Mouse (Mus musculus): Measurements from ENCODE around the gene Foxa1.
A peak's percentile ranks its signal among the peaks of the same experiment; 100 is the strongest.

Foxa1 gene

DNA sequence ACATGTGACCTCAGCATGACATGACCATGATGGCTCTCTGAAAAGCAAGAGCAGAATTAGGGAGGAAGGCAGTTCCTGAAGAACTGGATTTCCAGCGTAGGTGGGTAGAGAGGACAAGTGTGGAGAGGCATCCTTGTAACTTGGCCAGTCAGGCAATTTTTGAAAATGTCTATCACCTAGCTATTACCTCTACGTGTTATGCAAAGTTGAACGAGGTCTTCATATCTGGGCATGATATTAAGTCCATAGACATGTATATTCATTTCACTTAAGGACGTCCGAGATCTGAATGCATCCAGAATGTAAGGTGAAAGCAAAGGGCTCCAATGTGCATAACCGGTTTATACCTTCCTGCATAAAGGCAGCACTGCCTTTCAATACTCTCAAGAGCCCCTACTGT lies 5.6 kb downstream of the Foxa1 start:
- no peak for DNase-seq (ENCODE audit: low spot score)

DNA sequence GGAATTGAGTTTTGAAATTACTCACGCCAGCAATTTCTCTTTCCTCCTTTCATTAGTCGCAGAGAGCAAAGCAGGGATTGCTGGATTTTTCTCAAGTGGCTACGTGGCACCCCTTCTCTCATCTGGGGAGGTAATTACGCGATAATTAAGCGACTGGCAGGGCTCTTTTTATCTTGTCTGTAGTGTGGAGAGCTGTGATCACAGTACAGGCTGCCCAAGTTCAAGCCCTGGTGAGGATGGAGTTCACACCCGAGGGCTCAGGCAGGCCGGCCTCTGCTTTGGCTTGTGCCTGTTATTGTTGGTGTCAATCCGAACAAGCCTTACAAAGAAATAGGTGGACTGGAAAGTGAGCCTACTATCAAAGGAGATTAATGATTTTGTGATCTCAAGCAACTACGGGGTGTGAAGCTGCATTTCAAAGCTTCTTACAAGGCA lies 7.1 kb downstream of the Foxa1 start:
- DNase-seq (ENCODE audit: low spot score): no peak

DNA sequence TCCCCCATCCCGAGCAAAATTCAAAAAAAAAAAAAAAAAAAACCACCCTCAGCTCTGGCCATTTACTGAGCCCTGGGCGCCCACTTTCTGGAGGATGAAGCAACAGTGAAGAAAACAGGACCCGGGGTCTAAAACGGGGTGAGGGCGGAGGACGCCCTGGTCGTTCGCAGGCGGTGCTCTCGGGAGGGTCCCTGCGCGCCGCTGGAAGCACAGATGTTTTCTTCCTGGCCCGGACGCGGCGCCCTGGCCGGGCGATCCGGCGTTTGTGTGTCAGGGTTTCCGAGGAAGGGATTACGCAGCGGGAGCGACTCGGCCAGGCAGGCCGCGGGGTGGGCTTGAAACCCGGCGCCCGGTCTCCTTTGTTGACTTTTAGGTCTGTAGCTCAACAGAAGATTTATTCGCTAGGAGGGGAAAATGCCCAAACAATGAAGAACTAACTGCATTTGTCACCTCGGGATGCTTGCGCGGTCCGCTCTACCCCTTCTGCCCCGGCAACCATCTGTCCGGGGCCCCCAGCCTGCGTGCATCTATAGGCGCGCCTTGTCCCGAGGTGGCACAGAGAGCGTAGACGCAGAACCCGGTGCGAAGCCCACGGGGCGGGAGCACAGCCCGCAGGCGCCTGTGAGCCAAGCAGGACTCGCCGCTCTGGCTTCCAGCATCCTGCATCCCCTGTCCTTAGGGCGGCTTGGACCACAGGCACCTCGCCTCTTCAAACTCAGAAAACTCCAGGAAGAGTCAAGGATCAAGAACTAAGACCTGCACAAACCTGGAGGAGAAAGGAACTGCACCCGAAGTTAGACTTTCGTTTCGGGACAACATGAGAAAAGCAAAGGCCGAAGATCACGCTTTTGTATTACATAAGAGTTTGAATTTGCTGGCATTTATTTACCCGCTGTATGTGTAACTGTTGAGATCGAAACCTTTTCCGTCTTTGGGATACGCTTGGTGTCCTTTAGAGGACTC lies 7.8 kb downstream of the Foxa1 start:
- DNase-seq (ENCODE audit: low spot score): peak; percentile 38

DNA sequence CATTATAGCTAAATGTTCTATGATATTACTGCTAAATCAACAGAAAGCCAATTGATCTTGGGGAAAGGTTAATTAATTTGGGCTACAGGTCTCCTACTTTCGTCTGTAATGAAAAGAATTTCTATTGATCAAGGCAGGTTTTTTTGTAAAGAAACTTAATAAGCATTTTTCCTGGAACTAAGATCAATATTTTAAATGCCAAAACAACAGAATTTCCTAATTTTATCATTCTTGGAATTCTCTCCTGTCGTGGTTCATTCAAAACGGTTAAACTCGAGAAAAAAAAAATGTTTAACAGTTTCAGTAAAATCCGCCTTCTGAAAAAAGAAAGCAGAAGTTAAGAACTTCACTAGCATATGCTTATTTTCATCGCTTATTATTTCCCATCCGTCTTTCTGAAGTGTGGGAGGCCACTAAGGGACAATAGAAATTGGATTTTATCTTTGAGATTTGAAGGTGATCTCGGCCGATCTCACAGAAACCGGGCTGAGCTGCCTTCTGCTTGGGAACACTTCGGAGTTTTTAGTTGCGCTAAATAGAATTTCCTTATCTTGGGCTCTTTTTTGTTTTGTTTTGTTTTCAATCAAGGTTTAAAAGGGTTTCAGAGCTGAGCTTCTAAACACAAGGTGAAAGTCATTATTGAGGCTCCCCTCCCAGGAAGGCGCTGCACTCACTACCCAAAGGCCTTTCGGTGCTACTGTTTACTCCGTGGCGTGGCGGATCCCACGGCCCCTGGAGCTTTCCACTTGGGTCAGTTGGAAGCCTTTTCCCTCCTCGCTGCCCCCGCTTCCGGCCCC lies 8.7 kb downstream of the Foxa1 start:
- DNase-seq (ENCODE audit: low spot score): no peak

DNA sequence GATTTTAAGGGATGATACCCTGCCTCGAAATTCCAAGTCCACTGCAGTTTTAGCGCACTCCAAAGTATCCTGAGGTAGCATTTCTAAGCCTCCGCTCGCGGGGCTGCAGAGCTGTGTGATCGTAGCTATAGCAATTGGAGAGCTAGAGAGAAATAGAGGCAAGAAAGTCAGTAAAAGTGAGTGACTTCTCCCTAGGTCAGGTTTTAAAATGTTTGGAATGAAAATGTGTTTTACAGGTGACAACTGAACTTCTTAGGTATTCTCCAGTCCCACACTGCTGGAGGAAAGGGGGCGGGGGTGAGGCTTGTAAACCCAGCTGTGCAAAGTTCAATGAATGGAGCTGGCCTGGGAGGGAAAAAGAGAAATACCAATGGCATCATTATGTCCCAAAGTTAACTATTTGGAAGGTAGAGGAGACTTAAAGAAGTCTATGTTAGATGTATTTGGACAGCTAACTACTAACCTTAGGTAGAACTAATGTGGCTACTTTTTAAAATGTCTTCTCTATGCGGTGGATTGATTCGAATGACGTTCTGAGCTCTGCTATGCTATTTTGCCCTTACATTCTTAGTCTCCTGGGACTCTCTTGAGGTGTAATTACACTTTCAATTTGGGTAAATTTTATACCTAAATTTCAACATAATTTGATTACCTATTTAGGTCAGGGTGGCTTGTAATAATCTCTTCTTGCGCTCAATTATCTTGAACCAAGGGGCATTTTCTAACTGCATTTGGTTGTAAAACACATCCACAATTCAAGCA lies 9.6 kb downstream of the Foxa1 start:
- no peak for DNase-seq (ENCODE audit: low spot score)

DNA sequence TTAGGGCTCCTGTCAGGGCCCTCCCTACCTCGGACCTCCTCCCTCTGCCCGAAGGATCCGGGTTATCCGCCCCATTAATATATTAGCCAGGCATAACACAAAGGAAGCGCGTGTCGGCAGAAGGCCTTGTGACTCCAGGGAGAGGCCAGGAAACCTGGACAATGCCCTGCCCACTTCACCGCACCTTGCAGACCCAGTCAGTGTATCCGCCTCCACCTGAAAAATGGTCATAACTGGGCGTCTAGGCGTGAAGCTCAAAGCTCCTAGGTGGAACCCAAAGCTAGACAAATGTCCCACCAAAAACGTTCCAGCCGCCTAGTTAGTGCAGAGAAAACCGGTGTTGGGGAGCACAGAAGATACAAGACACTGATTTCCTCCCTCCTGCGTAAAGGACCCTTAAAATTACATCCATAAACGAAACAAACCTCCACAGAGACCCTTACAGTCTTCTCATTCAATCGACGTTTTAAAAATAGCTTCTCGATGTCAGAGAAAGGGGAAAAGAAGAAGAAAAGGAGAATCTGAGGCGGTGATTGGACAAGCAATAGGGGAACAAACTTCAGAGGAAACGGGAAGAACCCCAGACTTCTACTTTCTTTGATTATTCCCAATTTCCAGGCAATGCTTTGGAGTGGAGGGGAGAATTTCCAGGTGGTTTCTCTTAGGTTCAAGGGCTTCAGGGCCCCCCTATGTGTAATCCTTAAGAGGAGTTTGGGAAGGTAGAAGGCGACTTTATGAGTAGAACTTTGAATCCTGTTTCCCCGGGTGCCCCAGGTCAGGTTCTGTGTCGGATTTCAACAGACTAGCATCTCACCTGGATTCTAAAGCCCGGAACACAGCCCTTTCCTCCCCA lies 10.4 kb downstream of the Foxa1 start:
- no peak for DNase-seq (ENCODE audit: low spot score)

DNA sequence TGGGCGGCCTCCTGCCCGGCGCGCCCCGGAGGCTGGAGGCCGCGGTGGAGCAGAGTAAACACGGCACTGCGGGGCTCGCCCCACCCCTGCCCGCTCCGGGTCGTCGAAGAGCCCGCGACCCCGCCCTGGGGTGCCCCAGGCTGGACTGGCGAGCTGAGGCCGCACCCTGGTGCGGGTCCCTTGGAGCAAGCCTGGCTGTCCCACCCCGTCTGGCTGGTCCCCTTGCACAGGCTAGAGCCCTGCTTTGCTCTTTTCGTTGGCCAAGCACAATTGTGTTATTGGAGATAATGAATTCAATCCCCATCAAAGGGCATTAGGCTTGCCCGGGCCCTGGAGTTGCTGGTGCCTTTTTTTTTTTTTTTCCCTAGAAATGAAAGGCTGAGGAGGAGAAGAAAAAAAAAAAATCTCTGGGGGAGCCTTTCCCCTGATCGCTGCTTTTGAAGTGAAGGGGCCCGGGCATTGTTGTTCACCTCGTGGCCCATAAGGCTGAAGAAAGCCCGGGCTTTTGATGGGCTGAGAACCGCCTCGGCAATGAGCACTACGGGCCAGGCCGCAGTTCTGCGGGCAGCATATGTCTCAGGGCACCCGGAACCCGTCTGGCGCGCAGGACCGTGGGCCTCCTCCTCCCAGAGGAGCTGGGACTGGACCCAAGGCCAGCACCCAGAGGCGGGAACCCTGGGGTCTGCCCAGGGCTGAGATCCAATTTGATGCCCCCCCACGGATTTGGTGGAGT lies 11.7 kb downstream of the Foxa1 start:
- DNase-seq (ENCODE audit: low spot score): no peak

DNA sequence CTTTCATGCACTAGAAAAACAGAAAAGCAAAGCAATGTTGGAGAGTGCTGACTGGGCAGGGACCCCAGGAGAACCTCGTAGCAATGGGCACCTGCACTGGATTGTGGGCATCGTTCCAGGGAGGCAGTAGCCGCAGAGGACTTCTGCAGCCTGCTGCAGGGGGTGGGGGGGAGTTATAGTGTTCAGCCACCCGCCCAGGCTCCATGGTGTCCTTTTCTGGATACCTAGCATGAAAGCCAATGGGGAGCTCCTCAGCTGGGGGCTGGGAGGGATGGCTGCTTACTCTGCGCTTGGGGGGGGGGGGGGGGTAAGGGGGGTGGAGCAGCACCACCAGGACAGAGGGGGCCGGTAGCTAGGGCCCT lies 12.2 kb downstream of the Foxa1 start:
- DNase-seq (ENCODE audit: low spot score): no peak

DNA sequence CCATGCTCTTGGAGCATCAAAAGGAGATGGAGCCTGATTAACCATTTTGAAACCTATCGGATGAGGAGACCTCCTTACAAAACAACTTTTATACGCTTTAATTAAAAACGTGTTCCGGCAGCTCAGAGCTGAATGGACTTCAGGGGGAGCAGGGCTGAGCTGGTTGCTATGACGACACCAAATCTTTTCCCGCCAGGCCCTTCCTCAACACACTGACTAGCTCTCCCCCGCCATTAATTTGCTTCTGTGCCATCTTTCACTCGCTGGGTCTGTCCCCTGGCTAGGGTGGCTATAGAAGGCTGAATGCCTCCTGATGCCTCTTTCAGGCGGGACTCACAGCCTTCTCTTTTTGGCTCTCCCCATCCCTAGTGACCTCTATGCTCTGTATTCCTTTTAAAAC lies 16.2 kb downstream of the Foxa1 start:
- no peak for DNase-seq (ENCODE audit: low spot score)

DNA sequence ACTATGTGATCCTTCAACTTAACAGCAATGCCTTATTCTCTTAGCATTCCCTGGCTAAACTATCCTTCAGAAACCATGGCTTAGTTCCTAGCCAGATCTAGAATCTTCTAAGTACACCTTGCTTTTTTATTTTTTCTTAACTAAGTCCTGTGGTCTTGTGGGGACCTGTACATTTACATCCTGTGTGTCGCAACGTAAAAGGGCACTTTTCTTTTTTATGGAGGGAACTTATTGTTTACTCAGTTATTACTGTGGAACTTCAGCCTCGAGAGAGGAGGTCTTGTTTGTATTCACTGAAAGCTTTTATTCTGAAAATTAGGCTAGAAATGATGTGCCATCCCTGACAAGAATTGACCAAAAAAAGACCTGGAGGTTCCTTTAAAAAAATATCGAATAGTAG lies 18.4 kb downstream of the Foxa1 start:
- no peak for DNase-seq (ENCODE audit: low spot score)

DNA sequence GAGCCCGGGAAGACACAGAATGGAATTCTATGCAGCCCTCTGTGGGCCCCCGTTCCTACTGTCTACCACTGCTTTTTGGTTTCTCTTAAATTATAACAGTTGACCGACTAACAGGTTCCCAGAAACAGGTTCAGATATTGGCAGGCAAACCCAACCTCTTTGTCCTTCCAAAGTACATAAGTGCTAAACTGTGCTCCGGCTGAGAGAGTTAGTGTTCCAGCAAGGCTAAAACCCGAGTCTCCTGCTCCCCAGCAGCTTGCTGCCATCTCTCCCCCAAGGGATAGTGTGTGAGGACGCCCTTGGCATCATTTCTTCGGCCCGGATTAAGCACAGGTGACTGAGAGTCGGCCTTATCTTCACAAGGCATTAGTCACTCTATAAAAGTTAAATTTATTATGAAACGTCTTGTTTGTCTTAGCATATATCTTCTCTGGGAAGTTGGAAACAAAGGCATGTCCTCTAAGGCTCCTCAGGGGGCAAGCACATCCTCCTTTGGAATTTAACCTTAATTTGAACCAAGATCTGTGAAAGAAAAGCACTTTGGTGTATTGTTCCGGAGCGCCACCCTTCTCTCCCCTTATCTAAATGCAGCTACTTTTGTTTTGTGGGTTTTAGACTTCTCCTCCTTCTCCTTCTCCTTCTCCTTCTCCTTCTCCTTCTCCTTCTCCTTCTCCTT lies 30.9 kb downstream of the Foxa1 start:
- DNase-seq (ENCODE audit: low spot score): no peak

DNA sequence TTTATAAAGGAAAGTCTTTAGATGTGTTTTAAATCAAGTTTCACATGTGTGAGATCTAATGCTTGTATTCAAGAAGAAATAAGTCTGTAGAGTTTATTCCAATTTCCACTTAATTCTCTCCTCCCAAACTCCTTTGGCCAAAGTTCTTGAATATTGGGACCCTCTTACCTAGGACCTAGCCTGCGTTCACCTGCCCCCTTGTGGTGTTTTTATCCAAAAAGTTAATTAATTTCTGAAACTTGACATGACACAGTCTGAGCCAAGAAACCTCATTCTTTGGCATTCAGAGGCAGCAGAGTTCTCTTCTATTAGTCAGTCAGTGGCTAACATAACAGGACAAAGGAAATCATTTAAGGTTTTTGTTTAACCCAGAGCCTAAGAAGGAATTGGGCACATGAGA lies 32.2 kb downstream of the Foxa1 start:
- DNase-seq (ENCODE audit: low spot score): no peak

DNA sequence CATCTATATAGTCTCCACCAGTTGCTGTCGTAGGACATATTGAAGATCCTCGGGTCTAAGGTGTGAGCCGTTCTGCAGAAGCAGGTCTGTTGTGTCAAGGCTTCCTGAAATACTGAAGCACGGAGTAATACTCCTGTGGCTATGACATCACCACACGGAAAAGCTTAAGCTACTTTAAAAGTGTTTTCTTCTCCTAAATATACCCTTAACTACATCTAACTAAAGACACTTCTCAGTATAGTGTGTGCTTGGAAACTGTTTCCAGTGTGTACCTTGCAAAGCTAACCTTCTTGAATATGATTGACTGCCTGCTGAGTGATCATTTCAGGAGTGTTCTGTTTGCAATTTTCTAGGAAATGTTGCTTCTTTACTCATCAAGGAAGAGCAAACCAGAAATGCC lies 35.2 kb downstream of the Foxa1 start:
- no peak for DNase-seq (ENCODE audit: low spot score)

DNA sequence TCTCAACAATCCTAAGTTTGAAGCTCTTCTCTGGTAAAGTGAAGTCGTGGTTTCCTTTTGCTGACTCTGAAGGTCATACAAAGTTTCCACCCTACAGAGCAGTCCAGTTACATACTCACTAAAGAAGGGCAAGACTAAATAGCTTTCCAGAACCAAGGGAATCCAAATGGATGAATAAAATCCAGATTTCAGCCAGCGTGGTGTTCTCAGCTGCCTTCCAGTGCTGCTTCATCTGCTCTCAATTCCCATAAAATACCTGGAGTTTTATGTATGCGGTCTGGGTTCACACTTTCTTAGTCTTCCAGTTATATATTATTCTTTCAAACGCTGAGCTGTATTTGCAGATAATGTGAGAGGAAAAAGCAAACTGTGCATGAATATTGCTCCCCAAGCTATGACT lies 35.6 kb downstream of the Foxa1 start:
- no peak for DNase-seq (ENCODE audit: low spot score)

DNA sequence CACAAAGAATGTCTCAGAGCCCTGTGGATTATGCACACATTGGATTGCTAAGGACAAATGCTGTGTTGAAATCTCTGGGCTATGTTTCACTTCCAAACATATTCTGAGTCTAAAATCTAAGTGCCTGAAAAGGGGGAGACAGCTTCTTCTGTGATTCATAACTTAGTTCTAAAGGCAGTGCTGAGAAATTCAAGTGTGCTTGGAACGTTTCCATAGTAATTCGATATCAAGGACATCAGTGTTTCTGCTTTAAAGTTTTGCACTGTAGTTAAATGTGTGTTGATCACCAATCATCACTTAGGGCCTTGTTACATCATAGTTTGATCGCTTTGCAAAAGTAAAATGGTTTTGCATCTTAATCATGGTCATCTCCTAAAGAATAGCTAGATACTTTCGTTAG lies 37.0 kb downstream of the Foxa1 start:
- no peak for DNase-seq (ENCODE audit: low spot score)

DNA sequence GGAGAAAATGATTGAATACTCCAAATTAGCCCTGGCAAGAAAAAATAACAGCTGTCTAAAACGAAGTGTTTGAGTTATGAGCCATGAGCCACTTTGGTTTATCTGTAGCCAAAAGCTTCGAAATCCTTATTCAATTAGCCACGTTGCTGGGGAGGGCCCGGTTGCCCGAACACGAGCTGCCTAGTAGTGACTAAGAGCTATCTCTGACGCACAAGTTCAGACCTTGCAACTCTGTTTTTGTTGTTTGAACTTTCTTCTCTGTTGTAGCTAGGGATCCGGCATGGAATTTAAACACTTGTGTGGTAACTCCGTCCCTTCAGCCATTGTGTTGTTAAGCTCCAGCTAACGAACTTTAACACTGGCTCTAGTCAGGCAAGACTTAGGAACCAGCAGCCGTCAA lies 37.8 kb downstream of the Foxa1 start:
- no peak for DNase-seq (ENCODE audit: low spot score)

DNA sequence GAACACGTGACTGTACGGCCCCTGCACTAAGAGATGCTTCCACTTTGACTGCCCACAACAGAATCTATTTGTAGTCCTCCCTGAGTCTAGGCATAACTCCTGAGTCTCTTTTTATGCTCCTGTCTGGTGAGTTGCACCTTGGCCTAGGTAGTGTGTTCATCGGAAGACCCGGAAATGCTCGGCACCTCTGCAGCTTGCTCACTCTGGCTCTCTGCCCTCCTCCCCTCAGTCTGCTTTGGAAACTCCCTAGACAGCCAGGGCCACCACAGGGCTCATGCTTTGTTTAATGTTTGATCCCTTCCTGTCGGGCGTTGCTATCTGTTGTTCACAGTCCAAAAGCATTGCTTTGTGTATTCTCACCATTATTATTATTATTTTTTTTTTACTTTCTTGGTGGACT lies 41.4 kb downstream of the Foxa1 start:
- DNase-seq (ENCODE audit: low spot score): peak; percentile 5

DNA sequence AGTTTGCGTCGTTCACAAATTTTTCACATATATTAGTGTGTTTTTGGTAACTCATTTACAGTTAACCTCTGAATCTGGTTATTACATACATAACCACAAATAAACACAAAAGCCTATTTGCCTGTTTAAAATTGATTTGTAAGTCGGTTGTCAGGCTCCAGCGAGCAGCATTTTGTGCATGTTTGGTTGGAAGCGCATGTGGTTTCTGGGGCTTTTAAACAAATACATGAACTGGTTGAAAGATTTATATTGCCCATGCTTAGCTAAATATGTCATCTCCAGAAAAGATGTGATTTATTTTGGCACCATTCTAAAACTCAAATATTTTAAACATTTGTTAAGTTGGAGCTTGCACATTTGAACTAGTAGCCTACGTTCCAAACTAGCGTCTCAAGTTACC lies 46.5 kb downstream of the Foxa1 start:
- DNase-seq (ENCODE audit: low spot score): no peak

DNA sequence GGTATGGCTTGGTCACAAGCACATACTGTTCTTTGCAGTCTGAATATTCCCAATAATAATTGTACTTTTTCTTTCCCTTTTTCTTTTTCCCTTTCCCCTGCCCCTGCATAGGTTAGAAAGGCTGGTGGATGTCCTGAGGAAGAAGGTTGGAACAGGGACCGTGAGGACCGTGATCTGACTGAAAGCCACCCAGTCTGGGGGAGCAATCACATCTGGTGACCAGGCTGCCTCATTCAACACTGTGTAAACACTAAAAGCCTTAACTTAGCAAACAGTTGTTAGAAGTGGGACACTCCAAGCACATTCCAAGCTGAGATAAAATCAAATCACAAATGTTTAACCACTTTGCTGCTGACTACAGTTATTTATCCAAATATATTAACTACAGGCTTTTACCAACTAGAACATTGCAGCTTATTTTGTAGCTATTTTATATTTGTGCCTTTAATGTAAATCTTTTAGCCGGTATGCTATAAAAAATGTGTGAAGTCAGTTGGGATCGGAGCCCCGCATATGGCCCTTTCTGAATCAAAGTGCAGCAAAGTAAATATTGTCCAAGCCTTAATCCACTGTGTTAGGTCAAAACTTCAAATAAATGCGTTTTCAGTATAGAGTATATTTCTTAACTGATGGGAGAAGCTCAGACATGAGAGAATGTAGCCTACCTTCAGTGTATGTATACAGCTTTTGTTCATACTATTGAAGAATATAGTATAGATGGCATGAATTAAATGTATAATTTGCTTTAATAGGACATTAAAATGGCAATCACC lies 50.2 kb downstream of the Foxa1 start:
- DNase-seq (ENCODE audit: low spot score): no peak

Data from ovary, postnatal 36 days (tissue).